Mouse (Mus musculus) liver, postnatal 0 days (tissue): ENCODE measurements at regions not wholly inside any gene's neighbourhood (a gene's known extent, or its start where the extent isn't known, plus 50 kb on each side); places are given as distances from the start of the nearest gene placed in this dataset.

Source experiments
- ATAC-seq: fragments of 200-750 bp; cut with Nextera tagmentation; 2 replicates; pipeline ENCODE4 v1.8.0; 2017; ENCODE audit warnings: mild to moderate bottlenecking, moderate library complexity
- DNase-seq: peaks from one replicate; pipeline ENCODE4 v3.0.0-alpha.2; 2016
- H3K27ac ChIP-seq: fragments of 300-500 bp; sonication (generic); 2 replicates; pipeline ENCODE4 v1.5.1; 2014; ENCODE audit warnings: antibody characterized with exemption, moderate library complexity, mild to moderate bottlenecking, low read depth
- H3K27me3 ChIP-seq: fragments of 300-500 bp; sonication (generic); 2 replicates; pipeline ENCODE4 v1.6.1; 2014; ENCODE audit warnings: low read length, control low read depth, mixed read lengths; ENCODE audit not compliant: insufficient read depth
- H3K36me3 ChIP-seq: fragments of 300-500 bp; sonication (generic); replicated peaks from 2 replicates; pipeline ENCODE4 v1.6.1; 2014; ENCODE audit warnings: mild to moderate bottlenecking, control low read depth, low read length, moderate library complexity, mixed read lengths; ENCODE audit not compliant: insufficient read depth
- H3K4me1 ChIP-seq: fragments of 300-500 bp; sonication (generic); 2 replicates; pipeline ENCODE4 v1.6.1; 2014; ENCODE audit warnings: antibody characterized with exemption, mild to moderate bottlenecking, control low read depth; ENCODE audit not compliant: insufficient read depth
- H3K4me2 ChIP-seq: fragments of 300-500 bp; sonication (generic); 2 replicates; pipeline ENCODE4 v1.6.1; 2014; ENCODE audit warnings: low read depth, mild to moderate bottlenecking, low read length, moderate library complexity, mixed read lengths
- H3K4me3 ChIP-seq: fragments of 300-500 bp; sonication (generic); 2 replicates; pipeline ENCODE4 v1.5.1; 2014; ENCODE audit warnings: low read depth, low read length
- H3K9ac ChIP-seq: fragments of 300-500 bp; sonication (generic); replicated peaks from 2 replicates; pipeline ENCODE4 v1.6.1; 2014; ENCODE audit warnings: mild to moderate bottlenecking, moderate library complexity
- H3K9me3 ChIP-seq: fragments of 300-500 bp; sonication (generic); 2 replicates; pipeline ENCODE4 v1.6.1; 2016; ENCODE audit warnings: mild to moderate bottlenecking, control low read depth, low read length, mixed read lengths
- CTCF ChIP-seq: sonication (generic); IDR thresholded peaks from 2 replicates; pipeline ENCODE4 v1.5.1; 2016; ENCODE audit warnings: antibody characterized with exemption, low read depth
- EP300 ChIP-seq: IDR thresholded peaks from 2 replicates; pipeline ENCODE4 v1.6.1; 2016; ENCODE audit warnings: antibody characterized with exemption, low read depth, mild to moderate bottlenecking
- WGBS: fragments of 180-500 bp; shearing (Covaris S2); extraction: QIAGEN DNeasy Blood & Tissue Kit; methylation state at CpG from one replicate; pipeline ENCODE4 v1.1.7; 2014; ENCODE audit not compliant: insufficient replicate concordance; 5-methylcytosine and 5-hydroxymethylcytosine counted together

DNA sequence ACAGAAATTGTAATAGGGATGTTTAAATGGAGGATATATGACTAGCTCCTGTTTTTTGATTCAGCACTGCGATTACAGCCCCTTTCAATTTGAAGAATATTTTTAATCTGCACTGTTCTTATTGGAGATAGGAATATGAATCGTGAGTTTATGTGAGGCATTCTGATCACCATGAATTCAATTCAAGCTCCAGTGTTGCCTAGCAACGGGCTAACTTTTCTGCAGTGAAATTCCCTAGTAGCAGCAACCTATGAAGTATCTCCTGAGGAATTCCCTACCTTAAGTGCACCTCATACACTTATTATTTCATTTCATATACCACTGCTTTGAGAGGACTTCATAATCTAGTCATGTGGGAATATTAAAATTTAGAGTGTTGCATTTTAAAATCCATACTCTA, 465.4 kb upstream of the Rps6ka3 start:
- H3K4me3 ChIP-seq = no peak overlapping the region
- H3K4me1 ChIP-seq = no peaks in the 10 kb centered on the region
- 59% methylated on average over 3 of the region's 3 CpGs for WGBS
- no peak for TF ChIP-seq EP300
- TF ChIP-seq CTCF = no peak
- H3K36me3 ChIP-seq = no peaks in the 10 kb centered on the region
- no peaks in the 10 kb centered on the region for H3K9me3 ChIP-seq
- DNase-seq = no peak
- ATAC-seq = no peak
- no peak overlapping the region for H3K4me2 ChIP-seq
- H3K9ac ChIP-seq = no peak overlapping the region
- no peaks in the 10 kb centered on the region for H3K27me3 ChIP-seq
- no peak overlapping the region for H3K27ac ChIP-seq

DNA sequence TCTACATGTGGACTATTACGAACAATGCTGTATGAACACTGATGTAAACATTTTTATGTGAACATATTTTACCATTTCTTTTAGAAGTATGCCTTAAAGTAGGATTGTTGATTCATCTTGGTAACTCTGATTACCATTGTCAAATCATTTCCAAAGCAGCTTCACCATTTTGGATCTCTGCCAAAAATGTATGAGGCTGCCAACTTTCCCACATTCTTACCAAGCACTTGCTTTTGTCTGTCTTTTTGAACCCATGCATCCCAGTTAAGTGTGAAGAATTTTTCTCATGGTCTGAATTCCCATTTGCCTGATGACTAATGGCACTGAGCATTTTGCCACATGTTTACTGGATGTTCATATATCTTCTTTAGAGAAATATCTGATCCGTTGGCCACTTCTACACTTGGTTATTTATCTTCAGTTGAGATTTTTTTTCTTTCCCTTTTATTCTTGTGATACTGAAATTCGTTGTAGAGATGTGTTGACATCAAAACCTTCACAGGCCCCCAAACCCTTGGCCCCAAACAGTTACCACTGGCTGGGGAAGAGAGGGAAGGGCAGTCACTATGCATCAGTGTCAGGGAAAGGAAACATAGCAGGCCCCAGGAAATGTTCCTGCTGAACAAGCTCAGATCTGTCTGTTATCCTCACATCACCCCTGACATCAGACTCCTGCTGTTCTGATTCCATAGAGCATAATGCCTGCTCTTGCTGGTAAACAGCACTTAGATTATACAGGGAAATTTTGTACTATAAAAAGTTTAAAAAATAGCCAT, 464.2 kb upstream of the Rps6ka3 start:
- no peak for ATAC-seq
- no peak for TF ChIP-seq EP300
- TF ChIP-seq CTCF = no peak

More for the DNA sequence above, 464.2 kb upstream of the Rps6ka3 start:
- no peak overlapping the region for H3K4me3 ChIP-seq
- H3K9ac ChIP-seq = no peak overlapping the region
- no peaks in the 10 kb centered on the region for H3K4me1 ChIP-seq
- no peak overlapping the region for H3K4me2 ChIP-seq
- DNase-seq = no peak
- H3K9me3 ChIP-seq = no peaks in the 10 kb centered on the region
- no peak overlapping the region for H3K27ac ChIP-seq
- no peaks in the 10 kb centered on the region for H3K36me3 ChIP-seq
- H3K27me3 ChIP-seq = no peaks in the 10 kb centered on the region
- 54% methylated on average over 3 of the region's 3 CpGs for WGBS
